Mouse (Mus musculus) myocyte (in vitro differentiated cells): ENCODE measurements around the gene Ptprt. TPM values are rescaled to one million over a fixed set of nuclear protein-coding genes. Genes with fewer than 3 reads are reported as not detected.

Source experiments
- H3K27me3 ChIP-seq: one replicate; pipeline ENCODE4 v1.6.1; 2011; ENCODE audit not compliant: control insufficient read depth, insufficient read depth, insufficient read length
- H3K36me3 ChIP-seq: one replicate; pipeline ENCODE4 v1.6.1; 2011; ENCODE audit not compliant: control insufficient read depth, insufficient read depth
- H3K4me2 ChIP-seq: one replicate; pipeline ENCODE4 v1.6.1; 2011; ENCODE audit warnings: low read depth, control low read depth
- H3K4me3 ChIP-seq: one replicate; pipeline ENCODE4 v1.5.1; 2011; ENCODE audit warnings: mild to moderate bottlenecking, control low read depth, moderate library complexity
- H3K79me2 ChIP-seq: one replicate; pipeline ENCODE4 v1.6.1; 2011; ENCODE audit not compliant: control insufficient read depth, insufficient read depth
- H3ac ChIP-seq: one replicate; pipeline ENCODE4 v1.6.1; 2011; ENCODE audit not compliant: control insufficient read depth, insufficient read length
- CEBPB ChIP-seq: IDR thresholded peaks from 2 replicates; pipeline ENCODE4 v1.6.1; 2011; ENCODE audit warnings: mild to moderate bottlenecking, moderate library complexity; ENCODE audit not compliant: poor library complexity, insufficient read depth, severe bottlenecking
- E2F4 ChIP-seq: IDR thresholded peaks from one replicate; pipeline ENCODE4 v1.6.1; 2011; ENCODE audit warnings: mild to moderate bottlenecking, control low read depth, moderate library complexity; ENCODE audit not compliant: insufficient read depth
- MAX ChIP-seq: IDR thresholded peaks from one replicate; pipeline ENCODE4 v1.6.1; 2011; ENCODE audit warnings: low read depth, mild to moderate bottlenecking, control low read depth
- MYOD1 ChIP-seq, 3 experiments: IDR thresholded peaks; one replicate each; pipeline ENCODE4 v1.6.1; 2011; ENCODE audit warnings: control low read depth in 2 of 3, low read depth in 2 of 3, mild to moderate bottlenecking in 2 of 3, moderate library complexity in 1 of 3; ENCODE audit not compliant: insufficient read length in 2 of 3, control insufficient read depth in 1 of 3
- MYOG ChIP-seq, 3 experiments: IDR thresholded peaks; one replicate each; pipeline ENCODE4 v1.6.1; 2011; ENCODE audit warnings: control low read depth in 2 of 3, low read depth in 2 of 3, mild to moderate bottlenecking in 2 of 3; ENCODE audit not compliant: insufficient read length in 2 of 3, control insufficient read depth in 1 of 3, insufficient read depth in 1 of 3
- POLR2A ChIP-seq: IDR thresholded peaks from one replicate; pipeline ENCODE4 v1.6.1; 2011; ENCODE audit warnings: low read depth, mild to moderate bottlenecking, control low read depth, moderate library complexity; ENCODE audit not compliant: insufficient read length
- POLR2AphosphoS2 ChIP-seq: IDR thresholded peaks from one replicate; pipeline ENCODE4 v1.6.1; 2011; ENCODE audit warnings: low read depth, control low read depth; ENCODE audit not compliant: insufficient read length
- REST ChIP-seq: IDR thresholded peaks from one replicate; pipeline ENCODE4 v1.6.1; 2011; ENCODE audit warnings: mild to moderate bottlenecking, control low read depth, moderate library complexity; ENCODE audit not compliant: insufficient read depth, insufficient read length
- SRF ChIP-seq: IDR thresholded peaks from one replicate; pipeline ENCODE4 v1.6.1; 2011; ENCODE audit warnings: low read depth; ENCODE audit not compliant: control insufficient read depth, insufficient read length
- TCF12 ChIP-seq: IDR thresholded peaks from one replicate; pipeline ENCODE4 v1.6.1; 2011; ENCODE audit warnings: mild to moderate bottlenecking, control low read depth; ENCODE audit not compliant: poor library complexity, insufficient read depth, severe bottlenecking
- TCF3 ChIP-seq: IDR thresholded peaks from one replicate; pipeline ENCODE4 v1.6.1; 2011; ENCODE audit warnings: low read depth, control low read depth; ENCODE audit not compliant: insufficient read length
- USF1 ChIP-seq: IDR thresholded peaks from one replicate; pipeline ENCODE4 v1.6.1; 2011; ENCODE audit warnings: low read depth, mild to moderate bottlenecking, control low read depth, moderate library complexity
- polyA plus RNA-seq: library from polyadenylated mRNA; unstranded; fragments of >200 nt; fragmentation: generic; extraction: Trizol; gene quantifications from one replicate; pipeline ENCODE4 v1.2.1, GENCODE M21; 2012; ENCODE audit warnings: missing spikeins

Ptprt gene
- polyA plus RNA-seq, 1 experiment, result 0.08 TPM

GRCm38 (mm10) chr2:162078571-162079280 is 582.2 kb downstream of the Ptprt start:
- TF ChIP-seq POLR2AphosphoS2 (no peak), USF1 (no peak), E2F4 (no peak), CEBPB (no peak), MYOG (IDR thresholded peaks at IDR 0.05; ENCODE audit: control insufficient read depth in 1 of 3, insufficient read depth in 1 of 3, insufficient read length in 2 of 3, low read depth in 2 of 3) (no peak), TCF12 (no peak), POLR2A (no peak), REST (no peak), SRF (no peak)
- H3ac ChIP-seq, result no peak overlapping the region
- no peak overlapping the region for H3K4me3 ChIP-seq
- no peaks in the 10 kb centered on the region for H3K27me3 ChIP-seq
- H3K36me3 ChIP-seq, result no peaks in the 10 kb centered on the region
- H3K79me2 ChIP-seq, result no peaks in the 10 kb centered on the region
- no peak overlapping the region for H3K4me2 ChIP-seq

- TF ChIP-seq CEBPB, result no peak
- no peak overlapping the region for H3ac ChIP-seq
- no peaks in the 10 kb centered on the region for H3K36me3 ChIP-seq
Observed at GRCm38 (mm10) chr2:162052816-162053215, 608.1 kb downstream of the Ptprt start.

GRCm38 (mm10) chr2:162050198-162050597 is 610.7 kb downstream of the Ptprt start:
- TF ChIP-seq TCF3 (no peak), TCF12 (no peak), SRF (no peak), POLR2AphosphoS2 (no peak), MYOD1 (IDR thresholded peaks at IDR 0.05; ENCODE audit: control insufficient read depth in 1 of 3, insufficient read length in 2 of 3, low read depth in 2 of 3) (no peak), USF1 (no peak), REST (no peak)
- Histone ChIP-seq H3K36me3 (no peaks in the 10 kb centered on the region), H3K27me3 (no peaks in the 10 kb centered on the region)

More at GRCm38 (mm10) chr2:162052816-162053215, 608.1 kb downstream of the Ptprt start:
- Histone ChIP-seq H3K79me2 (no peaks in the 10 kb centered on the region), H3K4me2 (no peak overlapping the region), H3K4me3 (no peak overlapping the region), H3K27me3 (no peaks in the 10 kb centered on the region)

GRCm38 (mm10) chr2:162035615-162036014 is 625.3 kb downstream of the Ptprt start:
- no peaks in the 10 kb centered on the region for H3K36me3 ChIP-seq
- H3K79me2 ChIP-seq, result no peaks in the 10 kb centered on the region
- H3K4me3 ChIP-seq, result no peak overlapping the region
- no peak overlapping the region for H3K4me2 ChIP-seq
- no peak overlapping the region for H3ac ChIP-seq
- no peak for TF ChIP-seq TCF12
- no peak for TF ChIP-seq TCF3
- no peak for TF ChIP-seq REST
- no peak for TF ChIP-seq MAX
- no peak for TF ChIP-seq SRF
- TF ChIP-seq POLR2A, result no peak
- no peak for TF ChIP-seq CEBPB
- TF ChIP-seq MYOD1 (IDR thresholded peaks at IDR 0.05; ENCODE audit: control insufficient read depth in 1 of 3, insufficient read length in 2 of 3, low read depth in 2 of 3), result no peak
- TF ChIP-seq E2F4, result no peak
- no peak for TF ChIP-seq MYOG (IDR thresholded peaks at IDR 0.05; ENCODE audit: control insufficient read depth in 1 of 3, insufficient read depth in 1 of 3, insufficient read length in 2 of 3, low read depth in 2 of 3)
- TF ChIP-seq USF1, result no peak
- no peak for TF ChIP-seq POLR2AphosphoS2
- H3K27me3 ChIP-seq, result no peaks in the 10 kb centered on the region

More at GRCm38 (mm10) chr2:162050198-162050597, 610.7 kb downstream of the Ptprt start:
- no peaks in the 10 kb centered on the region for H3K79me2 ChIP-seq
- no peak overlapping the region for H3ac ChIP-seq
- no peak overlapping the region for H3K4me3 ChIP-seq
- H3K4me2 ChIP-seq, result no peak overlapping the region

GRCm38 (mm10) chr2:162031636-162032035 is 629.3 kb downstream of the Ptprt start:
- TF ChIP-seq USF1 (no peak), TCF3 (no peak), POLR2AphosphoS2 (no peak), POLR2A (no peak), MYOG (IDR thresholded peaks at IDR 0.05; ENCODE audit: control insufficient read depth in 1 of 3, insufficient read depth in 1 of 3, insufficient read length in 2 of 3, low read depth in 2 of 3) (no peak), CEBPB (no peak), SRF (no peak), REST (no peak), MAX (no peak), TCF12 (no peak), MYOD1 (IDR thresholded peaks at IDR 0.05; ENCODE audit: control insufficient read depth in 1 of 3, insufficient read length in 2 of 3, low read depth in 2 of 3) (no peak), E2F4 (no peak)
- Histone ChIP-seq H3K79me2 (no peaks in the 10 kb centered on the region), H3K36me3 (no peaks in the 10 kb centered on the region), H3ac (no peak overlapping the region), H3K27me3 (no peaks in the 10 kb centered on the region), H3K4me2 (no peak overlapping the region), H3K4me3 (no peak overlapping the region)
